Mouse (Mus musculus) CD8-positive naive resting alpha-beta T cell, adult 2 months (primary cell): ENCODE results near the gene Tead4.
"Not testable (repeated sequence)": the region's sequence is repeated elsewhere in the genome, so short reads cannot be mapped to it uniquely, and the experiment has no call there.

Experiments
- DNase-seq, 2 experiments: peaks; one replicate each; pipeline ENCODE4 v3.0.0; 2022; ENCODE audit warnings: low read depth in 2 of 2, low spot score in 2 of 2

The Tead4 gene

GRCm38 (mm10) chr6:128300134-128301001 lies at the start of gene Tead4:
Tead4 (minus strand) TSS chr6:128300823.
- no peak for DNase-seq

- no peak for DNase-seq
Measured at GRCm38 (mm10) chr6:128349711-128350110, 49.1 kb upstream of the Tead4 start.

GRCm38 (mm10) chr6:128346782-128347181 lies 46.2 kb upstream of the Tead4 start:
- no peak for DNase-seq

- DNase-seq: no peak
Measured at GRCm38 (mm10) chr6:128345623-128346022, 45.0 kb upstream of the Tead4 start.

- DNase-seq: no peak
Measured at GRCm38 (mm10) chr6:128341956-128342723, 41.5 kb upstream of the Tead4 start.

- no peak for DNase-seq
Measured at GRCm38 (mm10) chr6:128338876-128339275, 38.3 kb upstream of the Tead4 start.

- DNase-seq: no peak
Measured at GRCm38 (mm10) chr6:128337467-128337866, 36.8 kb upstream of the Tead4 start.

- peak; percentile 40 to 68 for DNase-seq
Measured at GRCm38 (mm10) chr6:128334397-128335124, 33.9 kb upstream of the Tead4 start.

- DNase-seq: peak; percentile 30 to 42
Measured at GRCm38 (mm10) chr6:128318317-128318716, 17.7 kb upstream of the Tead4 start.

GRCm38 (mm10) chr6:128315597-128315996 lies 15.0 kb upstream of the Tead4 start:
- no peak for DNase-seq

- DNase-seq: no peak
Measured at GRCm38 (mm10) chr6:128314796-128315195, 14.2 kb upstream of the Tead4 start.

- peak; percentile 15 to 43 for DNase-seq
Measured at GRCm38 (mm10) chr6:128308311-128308710, 7.7 kb upstream of the Tead4 start.

- DNase-seq: no peak
Measured at GRCm38 (mm10) chr6:128304801-128305200, 4.2 kb upstream of the Tead4 start.

- DNase-seq: not testable (repeated sequence)
Measured at GRCm38 (mm10) chr6:128302640-128303039, 2.0 kb upstream of the Tead4 start.

GRCm38 (mm10) chr6:128301891-128302290 lies 1.3 kb upstream of the Tead4 start:
- DNase-seq: no peak

- no peak for DNase-seq
Measured at GRCm38 (mm10) chr6:128301458-128301857, 835 bp upstream of the Tead4 start.

GRCm38 (mm10) chr6:128299292-128300133 lies 1.1 kb downstream of the Tead4 start:
- DNase-seq: no peak

GRCm38 (mm10) chr6:128298246-128298645 lies 2.4 kb downstream of the Tead4 start:
- DNase-seq: no peak

GRCm38 (mm10) chr6:128296750-128297393 lies 3.8 kb downstream of the Tead4 start:
- no peak for DNase-seq
